Mouse (Mus musculus) heart, postnatal 0 days (tissue): ENCODE data around the gene Gm42742. TPM values are rescaled to one million over a fixed set of nuclear protein-coding genes. Genes with fewer than 3 reads are reported as not detected.

ENCODE experiments used
- ATAC-seq: fragments of 200-750 bp; cut with Nextera tagmentation; 2 replicates; pipeline ENCODE4 v1.8.0; 2017; ENCODE audit warnings: low read depth, moderate number of reproducible peaks, moderate library complexity; ENCODE audit not compliant: insufficient read depth
- DNase-seq: peaks from one replicate; pipeline ENCODE4 v3.0.0-alpha.2; 2016; ENCODE audit warnings: low spot score
- H3K27ac ChIP-seq: fragments of 300-500 bp; sonication (generic); 2 replicates; pipeline ENCODE4 v1.5.1; 2014; ENCODE audit warnings: low read depth, mild to moderate bottlenecking
- H3K27me3 ChIP-seq: fragments of 300-500 bp; sonication (generic); 2 replicates; pipeline ENCODE4 v1.6.1; 2014; ENCODE audit warnings: low read length, mixed read lengths; ENCODE audit not compliant: control insufficient read depth, insufficient read depth
- H3K36me3 ChIP-seq: fragments of 300-500 bp; sonication (generic); replicated peaks from 2 replicates; pipeline ENCODE4 v1.6.1; 2014; ENCODE audit warnings: low read length, mixed read lengths; ENCODE audit not compliant: control insufficient read depth, insufficient read depth
- H3K4me1 ChIP-seq: fragments of 300-500 bp; sonication (generic); 2 replicates; pipeline ENCODE4 v1.6.1; 2014; ENCODE audit warnings: antibody characterized with exemption; ENCODE audit not compliant: control insufficient read depth, insufficient read depth
- H3K4me2 ChIP-seq: fragments of 300-500 bp; sonication (generic); 2 replicates; pipeline ENCODE4 v1.6.1; 2014; ENCODE audit warnings: low read depth, mild to moderate bottlenecking, low read length, moderate library complexity
- H3K4me3 ChIP-seq: fragments of 300-500 bp; sonication (generic); 2 replicates; pipeline ENCODE4 v1.5.1; 2014; ENCODE audit warnings: low read depth, low read length
- H3K9ac ChIP-seq: fragments of 300-500 bp; sonication (generic); replicated peaks from 2 replicates; pipeline ENCODE4 v1.6.1; 2014; ENCODE audit warnings: low read depth, low read length, mixed read lengths
- H3K9me3 ChIP-seq: fragments of 300-500 bp; sonication (generic); replicated peaks from 2 replicates; pipeline ENCODE4 v1.6.1; 2016; ENCODE audit warnings: low read length; ENCODE audit not compliant: control insufficient read depth
- CTCF ChIP-seq: IDR thresholded peaks from 2 replicates; pipeline ENCODE4 v1.5.1; 2016; ENCODE audit warnings: antibody characterized with exemption, control low read depth, low read depth
- EP300 ChIP-seq: IDR thresholded peaks from 2 replicates; pipeline ENCODE4 v1.6.1; 2016; ENCODE audit warnings: antibody characterized with exemption, low read depth
- WGBS: fragments of 180-500 bp; shearing (Covaris S2); extraction: QIAGEN DNeasy Blood & Tissue Kit; methylation state at CpG from one replicate; pipeline ENCODE4 v1.1.7; 2014; 5-methylcytosine and 5-hydroxymethylcytosine counted together
- polyA plus RNA-seq: library from polyadenylated mRNA; unstranded; fragments of >200 nt; fragmentation: Nextera tagmentation; extraction: Ambion mirVana; gene quantifications from 2 replicates; pipeline ENCODE4 v1.2.1, GENCODE M21; 2015
- total RNA-seq: library from RNA; depleted of rRNA; stranded (reverse); fragments of >200 nt; gene quantifications from 2 replicates; pipeline ENCODE4 v1.2.3, GENCODE M21; 2014; ENCODE audit warnings: low replicate concordance

Gm42742 gene
- total and polyA plus RNA-seq, 2 experiments from 2014 or later = 5.7 to 24.8 TPM

DNA sequence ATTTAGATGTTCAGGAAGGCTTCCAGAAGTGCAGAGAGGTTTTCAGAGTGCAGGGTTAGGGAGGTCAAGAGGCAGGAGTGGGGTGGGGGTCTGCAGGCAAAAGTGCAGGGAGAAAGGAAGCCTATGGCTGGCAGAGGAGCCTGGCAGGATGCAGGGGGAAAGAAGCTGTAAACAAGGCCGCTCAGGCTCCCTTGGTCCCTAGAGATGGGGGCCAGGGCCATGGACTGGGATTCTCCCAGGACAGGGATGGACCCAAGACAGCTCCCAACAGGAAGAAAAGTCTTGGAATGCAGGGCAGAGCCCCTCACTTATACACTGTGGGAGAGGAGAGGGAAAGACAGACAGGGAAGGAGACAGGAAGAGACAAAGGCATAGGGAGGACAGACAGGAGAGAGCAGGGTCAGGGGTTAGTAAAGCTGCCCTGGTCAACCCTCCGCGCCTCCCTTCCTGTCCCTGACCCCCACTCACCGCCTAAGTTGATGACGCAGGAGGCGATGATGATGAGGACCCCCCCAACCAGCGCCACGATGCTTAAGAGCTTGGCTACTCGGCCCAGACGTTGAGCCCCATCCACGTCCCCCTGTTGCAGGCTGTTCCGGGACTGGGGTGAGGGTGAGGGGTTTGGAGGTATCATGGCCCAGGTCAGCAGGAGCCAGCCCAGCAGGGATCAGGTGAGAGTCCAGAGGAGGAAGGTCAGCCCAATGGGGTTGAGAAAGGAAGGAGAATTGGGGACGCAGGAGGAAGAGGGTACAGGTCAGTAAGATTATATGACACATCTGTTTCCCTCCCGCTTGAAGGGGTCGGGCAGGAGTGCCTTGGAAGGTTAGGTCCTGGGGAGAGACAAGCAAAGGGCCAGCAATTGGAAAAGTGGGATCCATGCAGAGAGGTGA is 2.2 kb downstream of the Gm42742 start:
- no peak for ATAC-seq
- H3K27ac ChIP-seq = peak overlapping the region; percentile 88; the same call in 1 of the 2 replicates

DNA sequence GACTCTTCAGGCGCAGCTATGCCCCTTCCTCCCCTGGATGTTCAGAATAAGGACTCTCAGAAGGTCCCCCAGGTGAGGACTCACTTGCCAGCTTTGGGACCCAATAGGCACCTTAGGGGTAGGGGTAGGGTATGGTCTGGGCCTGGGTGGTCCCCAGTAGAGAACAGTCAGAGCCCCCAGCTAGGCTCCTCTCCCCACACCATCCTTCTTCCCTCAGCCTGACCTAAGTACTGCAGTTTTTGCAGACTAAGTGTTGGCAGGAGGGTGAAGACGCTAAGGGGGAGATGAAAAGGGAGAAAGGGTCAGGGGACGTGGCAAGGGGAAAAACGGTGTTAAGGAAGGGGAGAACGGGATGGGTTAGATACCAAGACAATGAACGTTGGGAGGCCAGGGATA is 2.9 kb downstream of the Gm42742 start:
- Histone ChIP-seq H3K4me3 (no peak overlapping the region), H3K4me1 (peaks cover 26% of the 10 kb centered on the region), H3K9ac (no peak overlapping the region), H3K4me2 (no peak overlapping the region), H3K27me3 (no peaks in the 10 kb centered on the region), H3K27ac (peak overlapping the region; percentile 88; the same call in 1 of the 2 replicates), H3K9me3 (no peaks in the 10 kb centered on the region), H3K36me3 (peaks cover 15% of the 10 kb centered on the region)
- no peak for DNase-seq
- 36% methylated on average over 6 of the region's 6 CpGs for WGBS
- no peak for ATAC-seq
- TF ChIP-seq CTCF (no peak), EP300 (no peak)

More for the DNA sequence above, 2.2 kb downstream of the Gm42742 start:
- Histone ChIP-seq H3K9me3 (no peaks in the 10 kb centered on the region), H3K4me3 (no peak overlapping the region), H3K4me1 (peaks cover 31% of the 10 kb centered on the region), H3K4me2 (no peak overlapping the region), H3K27me3 (no peaks in the 10 kb centered on the region), H3K36me3 (peaks cover 22% of the 10 kb centered on the region), H3K9ac (no peak overlapping the region)
- 65% methylated on average over 15 of the region's 15 CpGs for WGBS
- no peak for DNase-seq
- no peak for TF ChIP-seq CTCF
- TF ChIP-seq EP300 = no peak

DNA sequence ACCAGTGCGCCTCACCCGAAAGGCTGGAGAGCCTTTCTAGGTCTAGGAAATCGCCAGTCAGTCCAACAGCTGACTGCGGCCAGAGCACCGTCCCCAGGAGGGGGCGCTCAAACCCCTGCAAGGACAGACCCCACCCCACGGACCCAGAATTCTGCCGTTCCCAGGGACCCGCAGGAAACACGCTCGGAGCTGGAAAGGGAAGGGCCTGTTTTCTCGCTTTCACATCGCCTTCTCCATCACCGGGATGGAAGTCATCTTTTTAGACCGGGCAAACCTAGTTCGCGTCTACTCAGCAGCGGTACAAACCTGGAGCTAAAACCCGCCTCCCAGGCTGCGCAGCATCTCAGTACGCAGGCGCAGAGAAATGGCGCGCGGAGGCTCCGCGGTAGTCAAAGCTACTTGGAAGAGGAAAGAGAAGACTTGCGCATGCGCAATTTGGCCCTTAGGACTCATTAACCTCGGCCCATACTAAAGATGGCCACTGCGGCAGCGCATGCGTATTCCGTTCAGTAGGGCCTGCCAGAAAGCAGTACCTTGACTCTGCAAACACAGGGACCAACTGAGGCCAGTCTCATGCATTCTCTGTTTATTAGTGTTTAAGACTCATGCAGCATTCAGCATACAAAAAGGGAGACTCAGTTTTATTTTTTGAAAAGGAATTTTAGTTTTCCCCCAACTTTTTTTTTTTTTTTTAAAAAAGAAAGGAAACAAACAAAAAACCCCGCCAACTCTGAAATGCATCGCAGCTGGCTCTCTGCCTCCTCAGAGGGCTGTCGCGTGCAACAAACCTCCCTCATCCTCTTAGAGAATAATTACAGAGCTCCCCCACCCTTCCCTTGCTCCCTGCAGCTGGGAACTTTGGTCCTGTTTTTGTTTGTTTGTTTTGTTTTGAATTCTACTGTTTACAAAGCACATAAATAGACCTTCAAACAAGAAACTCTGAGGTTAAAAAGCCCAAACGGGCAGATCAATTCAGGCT is 3.6 kb downstream of the Gm42742 start, which contains the start of gene Pagr1a:
TSS of gene Pagr1a (minus strand) at position 382 of the 979 bp plus-strand sequence.
- H3K4me1 ChIP-seq = peaks cover 26% of the 10 kb centered on the region
- H3K27me3 ChIP-seq = no peaks in the 10 kb centered on the region
- H3K27ac ChIP-seq = peak within 1 kb of the TSS; percentile 88
- H3K36me3 ChIP-seq = peaks cover 13% of the 10 kb centered on the region; the same call in 1 of the 2 replicates
- DNase-seq = peak; percentile 99
- H3K4me2 ChIP-seq = peak within 1 kb of the TSS; percentile 89
- peak within 1 kb of the TSS; percentile 63 for H3K9ac ChIP-seq
- TF ChIP-seq CTCF (peak; percentile 66), EP300 (no peak)
- H3K9me3 ChIP-seq = no peaks in the 10 kb centered on the region
- ATAC-seq = peak; percentile 87
- peak within 1 kb of the TSS; percentile 53 for H3K4me3 ChIP-seq
- 3% methylated on average over 39 of the region's 39 CpGs for WGBS

DNA sequence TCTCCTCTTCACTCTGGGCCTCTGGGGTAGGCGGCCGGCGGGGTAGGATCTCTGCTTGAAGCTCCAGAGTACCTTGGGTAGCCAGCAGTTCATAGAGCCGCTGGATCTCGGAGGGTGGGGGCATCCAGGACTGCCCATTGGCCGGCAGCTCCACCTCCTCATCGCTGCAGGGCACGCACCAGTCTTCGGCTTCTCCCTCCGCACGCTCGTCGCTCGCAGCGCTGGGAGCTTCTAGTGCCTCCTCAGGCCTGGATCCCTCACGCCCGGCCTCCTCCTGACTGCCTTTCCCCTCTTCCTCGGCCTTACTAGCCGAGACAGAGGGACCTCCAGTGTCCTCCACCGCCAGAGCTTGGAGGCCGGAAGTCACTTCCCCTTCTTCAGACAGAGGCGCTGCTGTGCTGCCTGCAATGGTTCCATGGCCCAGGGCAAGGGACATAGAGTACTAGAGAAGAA is 4.4 kb downstream of the Gm42742 start:
- H3K4me1 ChIP-seq = peaks cover 25% of the 10 kb centered on the region
- H3K4me2 ChIP-seq = peak overlapping the region; percentile 89
- WGBS = 1% methylated on average over 22 of the region's 22 CpGs
- ATAC-seq = peak; percentile 45
- peak overlapping the region; percentile 53 for H3K4me3 ChIP-seq
- H3K9ac ChIP-seq = peak overlapping the region; percentile 63
- no peaks in the 10 kb centered on the region for H3K27me3 ChIP-seq
- 0 out of 2 replicates have a peak, but pooled peaks cover 10% of the 10 kb centered on the region for H3K36me3 ChIP-seq
- peak; percentile 67 for DNase-seq
- H3K9me3 ChIP-seq = no peaks in the 10 kb centered on the region
- TF ChIP-seq CTCF (no peak), EP300 (no peak)
- peak overlapping the region; percentile 88 for H3K27ac ChIP-seq

DNA sequence TGATC is 4.6 kb downstream of the Gm42742 start, which contains the start of gene Pagr1b:
TSS of gene Pagr1b (minus strand) at position 4 of the 5 bp plus-strand sequence.
- Histone ChIP-seq H3K9ac (peak within 1 kb of the TSS; percentile 63), H3K4me2 (peak within 1 kb of the TSS; percentile 89), H3K27ac (peak within 1 kb of the TSS; percentile 88), H3K4me1 (peaks cover 23% of the 10 kb centered on the region), H3K9me3 (no peaks in the 10 kb centered on the region), H3K36me3 (0 out of 2 replicates have a peak, but pooled peaks cover 10% of the 10 kb centered on the region), H3K4me3 (peak within 1 kb of the TSS; percentile 53), H3K27me3 (no peaks in the 10 kb centered on the region)
- no peak for DNase-seq
- no peak for TF ChIP-seq CTCF
- no peak for TF ChIP-seq EP300
- no peak for ATAC-seq
